Mouse (Mus musculus): ENCODE measurements around the gene Nt5c3. TPM values are rescaled to one million over a fixed set of nuclear protein-coding genes. Genes with fewer than 3 reads are reported as not detected.
"Not testable (repeated sequence)": the region's sequence is repeated elsewhere in the genome, so short reads cannot be mapped to it uniquely, and the experiment has no call there.

Gene Nt5c3
- polyA plus RNA-seq, 1 experiment: 52.0 TPM

GRCm38 (mm10) chr6:56904982-56905381 lies 18.8 kb downstream of the Nt5c3 start:
- no peak for DNase-seq (ENCODE audit: extremely low spot score in 1 of 2, low spot score in 1 of 2)

DNA sequence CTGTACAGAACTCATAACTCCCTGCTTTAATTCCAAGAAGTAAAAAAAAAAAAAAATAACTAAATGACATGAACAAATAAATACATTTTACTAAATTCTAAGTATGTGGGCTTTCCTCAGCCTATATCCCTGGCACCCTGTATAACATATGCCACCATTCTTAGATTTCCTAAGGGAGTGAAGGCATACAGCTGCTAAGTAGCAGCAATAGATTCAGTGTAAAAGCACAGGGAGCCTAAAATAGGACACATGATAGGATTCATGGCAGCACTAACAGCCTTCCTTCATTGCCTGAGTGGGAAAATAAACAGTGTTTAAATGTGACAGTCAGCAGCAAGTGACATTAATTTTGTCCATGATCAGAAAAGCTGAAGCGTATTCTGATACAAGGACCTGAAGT lies 19.4 kb downstream of the Nt5c3 start:
- DNase-seq (ENCODE audit: extremely low spot score in 1 of 2, low spot score in 1 of 2): no peak

DNA sequence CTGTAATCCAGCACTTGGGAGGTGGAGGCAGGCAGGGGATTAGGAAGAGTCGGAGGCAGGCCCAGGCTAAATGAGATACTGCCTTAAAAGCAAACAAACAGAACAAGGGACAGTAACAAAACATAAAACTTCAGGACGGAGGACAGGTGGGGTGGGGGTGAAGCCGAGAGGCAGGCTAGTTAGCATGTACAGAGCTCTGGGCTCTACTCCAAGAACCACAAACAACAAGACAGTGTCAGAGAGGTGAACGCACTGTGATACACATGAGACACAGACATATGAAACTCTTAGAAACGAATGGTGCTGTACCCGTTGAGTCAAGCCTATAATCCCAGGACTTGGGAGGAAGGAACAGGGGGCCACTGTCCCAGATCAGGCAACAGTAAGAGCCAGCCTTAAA lies 19.9 kb downstream of the Nt5c3 start:
- no peak for DNase-seq (ENCODE audit: extremely low spot score in 1 of 2, low spot score in 1 of 2)

DNA sequence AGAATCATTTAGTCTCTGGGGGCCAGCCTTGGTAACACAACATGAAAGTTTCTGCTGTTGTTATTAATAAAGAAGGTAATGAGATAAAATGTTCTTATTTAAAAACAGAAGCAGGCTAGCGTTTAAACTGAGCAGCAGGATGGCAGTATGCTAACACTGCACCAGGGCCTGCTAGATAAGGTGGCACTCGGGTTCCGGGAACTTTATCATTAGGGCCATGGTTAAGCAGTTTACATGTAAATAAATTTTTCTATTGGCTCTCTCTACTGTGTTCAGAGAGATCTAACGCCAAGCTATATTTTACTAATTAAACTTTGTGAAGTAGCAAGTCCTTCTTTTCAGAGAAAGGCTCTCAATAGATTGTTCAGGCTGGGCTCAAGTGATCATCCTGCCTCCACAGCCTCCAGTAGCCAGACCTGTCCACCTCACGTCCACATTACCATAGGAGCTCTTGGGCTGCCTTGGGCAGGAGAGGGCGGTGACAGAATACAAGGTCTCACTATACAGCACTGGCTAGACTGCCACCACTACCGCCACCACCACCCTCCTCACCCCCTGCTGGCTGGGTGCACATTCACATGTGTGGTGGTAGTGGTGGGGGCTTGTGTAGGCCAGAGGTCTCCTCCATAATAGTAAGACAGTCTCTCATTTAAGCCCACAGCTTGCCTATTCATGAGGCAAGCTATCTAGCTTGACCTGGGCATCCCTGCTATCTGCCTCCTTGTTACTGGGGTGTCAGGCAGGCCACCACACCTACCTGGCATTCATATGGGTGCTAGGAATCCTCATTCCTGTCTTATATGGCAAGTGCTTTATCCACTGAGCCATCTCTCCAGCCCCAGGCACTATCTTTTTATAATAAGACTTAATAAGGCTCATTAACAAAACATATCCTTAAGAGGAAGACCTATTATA lies 20.9 kb downstream of the Nt5c3 start:
- DNase-seq (ENCODE audit: extremely low spot score in 1 of 2, low spot score in 1 of 2): no peak

GRCm38 (mm10) chr6:56901824-56902386 lies 21.8 kb downstream of the Nt5c3 start:
- peak in 1 of 2 experiments; percentile 66 for DNase-seq (ENCODE audit: extremely low spot score in 1 of 2, low spot score in 1 of 2)

GRCm38 (mm10) chr6:56901336-56901735 lies 22.4 kb downstream of the Nt5c3 start:
- no peak for DNase-seq (ENCODE audit: extremely low spot score in 1 of 2, low spot score in 1 of 2)

- no peak for DNase-seq (ENCODE audit: extremely low spot score in 1 of 2, low spot score in 1 of 2)
Measured at GRCm38 (mm10) chr6:56899601-56900000, 24.1 kb downstream of the Nt5c3 start.

DNA sequence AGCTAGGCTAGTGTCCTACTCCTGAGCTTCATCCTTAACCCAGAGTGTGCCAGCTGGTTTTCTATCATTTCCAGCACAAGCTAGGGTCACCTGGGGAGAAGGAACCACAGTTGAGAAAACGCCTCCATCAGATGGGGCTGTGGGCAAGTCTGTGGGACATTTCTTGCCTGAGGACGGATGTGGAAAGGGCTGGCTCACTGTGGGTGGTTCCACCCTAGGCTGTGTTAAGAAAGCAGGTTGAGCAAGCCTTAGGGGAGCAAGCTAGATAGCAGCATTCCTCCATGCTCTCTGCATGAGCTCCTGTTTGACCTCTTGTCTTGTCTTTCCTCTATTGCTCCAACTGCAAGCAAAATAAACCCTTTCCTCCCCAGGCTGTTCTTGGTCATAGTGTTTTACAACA lies 33.0 kb downstream of the Nt5c3 start:
- DNase-seq (ENCODE audit: extremely low spot score in 1 of 2, low spot score in 1 of 2): no peak

GRCm38 (mm10) chr6:56888561-56888960 lies 35.2 kb downstream of the Nt5c3 start:
- DNase-seq (ENCODE audit: extremely low spot score in 1 of 2, low spot score in 1 of 2): no peak

DNA sequence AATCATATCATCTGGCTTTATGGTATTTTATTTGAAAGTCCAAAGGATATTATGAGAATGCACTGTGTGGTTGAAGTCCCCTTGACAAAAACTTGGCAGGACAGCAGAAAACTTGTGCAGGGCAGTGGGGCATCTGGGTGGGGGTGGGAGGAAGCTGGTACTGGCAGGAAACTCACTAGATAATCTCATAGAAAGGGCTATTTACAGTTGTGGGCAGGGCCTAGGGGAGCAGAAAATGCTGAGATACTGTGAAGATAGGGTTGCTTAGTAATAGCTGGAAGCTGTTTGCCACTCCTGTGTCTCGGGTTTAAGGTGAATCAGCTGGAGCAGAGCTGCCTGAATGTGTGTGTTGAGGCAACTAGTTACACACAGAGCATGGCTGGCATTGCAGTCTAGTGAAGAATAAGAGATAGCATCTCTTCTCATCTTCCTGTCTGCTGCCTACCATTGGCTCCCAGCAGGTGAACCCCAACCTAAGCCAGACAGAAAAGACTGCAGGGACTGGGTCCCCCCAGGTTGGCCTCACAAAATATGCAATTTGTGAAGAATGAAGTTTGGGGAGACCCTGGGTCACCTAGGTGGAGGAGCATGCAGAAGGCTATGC lies 44.3 kb downstream of the Nt5c3 start:
- DNase-seq (ENCODE audit: extremely low spot score in 1 of 2, low spot score in 1 of 2): no peak

DNA sequence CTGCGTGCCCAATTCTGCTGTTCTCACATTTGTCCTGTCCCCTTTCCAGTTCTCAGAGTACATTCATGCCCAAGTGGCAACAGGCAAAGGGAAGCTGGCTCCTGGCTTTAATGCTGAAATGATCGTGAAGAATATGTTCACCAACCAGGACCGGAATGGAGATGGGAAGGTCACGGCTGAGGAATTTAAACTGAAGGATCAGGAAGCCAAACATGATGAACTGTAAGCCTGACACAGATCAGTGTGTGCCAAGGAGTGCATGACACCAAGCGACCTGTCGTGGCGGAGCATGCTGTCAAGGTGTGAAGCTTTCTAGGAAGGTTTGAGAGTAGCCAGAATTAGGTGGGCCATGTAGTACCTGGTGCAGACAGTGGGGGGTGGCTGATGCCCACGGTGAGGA lies 45.7 kb downstream of the Nt5c3 start:
- DNase-seq (ENCODE audit: extremely low spot score in 1 of 2, low spot score in 1 of 2): no peak

DNA sequence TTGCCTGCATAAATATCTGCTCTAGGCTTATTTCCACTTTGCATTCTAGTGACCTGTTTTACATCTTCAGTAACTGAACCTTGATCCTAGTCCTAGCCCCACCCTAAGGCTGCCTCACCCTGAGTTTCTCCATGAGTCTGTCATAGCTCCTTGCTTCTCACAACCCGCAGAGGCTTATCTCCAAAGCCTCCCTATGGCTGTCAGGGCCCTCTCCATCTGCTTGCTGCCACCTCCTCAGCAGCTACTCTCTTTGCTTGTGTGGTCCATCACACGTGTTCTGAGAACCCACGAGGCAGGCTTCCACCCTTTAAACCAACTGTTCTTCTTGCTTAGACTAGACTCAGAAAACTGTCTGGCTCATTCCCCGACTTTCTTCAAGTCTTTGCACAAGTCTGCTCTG lies 46.9 kb downstream of the Nt5c3 start:
- peak; percentile 51 to 55 for DNase-seq (ENCODE audit: extremely low spot score in 1 of 2, low spot score in 1 of 2)

GRCm38 (mm10) chr6:56870027-56870426 lies 53.7 kb downstream of the Nt5c3 start:
- no peak for DNase-seq (ENCODE audit: extremely low spot score in 1 of 2, low spot score in 1 of 2)

- DNase-seq (ENCODE audit: extremely low spot score in 1 of 2, low spot score in 1 of 2): no peak
Measured at GRCm38 (mm10) chr6:56868565-56868964, 55.2 kb downstream of the Nt5c3 start.

- not testable (repeated sequence) for DNase-seq (ENCODE audit: extremely low spot score in 1 of 2, low spot score in 1 of 2)
Measured at GRCm38 (mm10) chr6:56866899-56867298, 56.8 kb downstream of the Nt5c3 start.

GRCm38 (mm10) chr6:56860205-56860848 lies 63.4 kb downstream of the Nt5c3 start:
- DNase-seq (ENCODE audit: extremely low spot score in 1 of 2, low spot score in 1 of 2): no peak

GRCm38 (mm10) chr6:56856748-56857147 lies 67.0 kb downstream of the Nt5c3 start:
- no peak for DNase-seq (ENCODE audit: extremely low spot score in 1 of 2, low spot score in 1 of 2)

DNA sequence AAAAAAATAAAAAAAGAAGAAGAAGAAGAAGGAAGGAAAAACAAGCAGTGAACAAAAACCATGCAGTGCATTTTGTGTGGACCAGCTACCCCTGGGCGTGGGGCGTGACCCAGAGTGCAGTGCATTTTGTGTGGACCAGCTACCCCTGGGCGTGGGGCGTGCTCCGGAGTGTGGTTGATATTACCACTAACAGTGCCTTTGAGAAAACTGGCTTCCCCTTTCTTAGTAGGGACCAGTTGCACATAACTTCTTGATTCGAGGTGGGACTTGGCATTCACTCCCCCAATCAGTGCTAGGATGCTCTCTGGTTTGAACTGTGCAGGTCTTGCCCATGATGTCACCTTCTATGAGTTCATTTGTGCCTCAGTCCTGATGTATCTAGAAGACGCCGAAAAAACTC lies 68.9 kb downstream of the Nt5c3 start:
- no peak for DNase-seq (ENCODE audit: extremely low spot score in 1 of 2, low spot score in 1 of 2)

- DNase-seq (ENCODE audit: extremely low spot score in 1 of 2, low spot score in 1 of 2): peak in 1 of 2 experiments; percentile 56
Measured at GRCm38 (mm10) chr6:56850315-56850714, 73.4 kb downstream of the Nt5c3 start.

DNA sequence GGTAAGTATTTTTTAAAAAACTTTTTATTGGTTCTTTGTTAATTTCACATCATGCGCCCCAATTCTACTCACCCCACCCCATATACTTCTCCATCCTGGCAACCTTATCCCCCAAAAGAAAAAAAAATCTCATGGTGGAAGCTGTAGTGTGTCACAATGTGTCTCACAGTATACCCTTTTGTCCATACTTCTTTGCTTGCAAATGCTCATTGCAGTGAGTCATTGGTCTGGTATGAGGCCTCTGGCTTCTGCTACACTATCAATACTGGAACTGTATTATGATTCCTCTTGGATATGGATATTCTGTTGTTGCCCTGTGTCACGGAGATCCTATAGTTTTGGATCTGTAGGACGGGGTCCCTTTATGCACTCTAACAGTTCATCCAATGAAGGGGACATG lies 74.8 kb downstream of the Nt5c3 start:
- DNase-seq (ENCODE audit: extremely low spot score in 1 of 2, low spot score in 1 of 2): no peak

DNA sequence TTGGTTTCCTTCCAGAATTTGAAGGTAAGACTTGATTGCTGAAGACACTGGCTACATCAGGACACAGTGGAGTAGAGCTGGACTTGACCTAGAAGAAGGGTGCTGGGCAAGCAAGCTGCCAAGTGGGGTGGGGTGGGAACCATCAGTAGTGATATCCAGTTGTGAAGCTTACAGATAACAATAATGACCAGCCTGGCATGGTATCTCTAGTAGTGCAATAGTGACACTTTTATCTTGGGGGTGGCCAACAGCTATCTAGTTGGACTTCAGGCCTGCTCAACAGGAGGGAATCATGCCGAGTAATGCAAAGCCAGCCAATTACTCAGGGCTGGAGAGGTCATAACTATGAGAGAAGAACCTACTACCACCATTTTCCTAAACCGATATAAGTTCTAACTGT lies 79.4 kb downstream of the Nt5c3 start:
- no peak for DNase-seq (ENCODE audit: extremely low spot score in 1 of 2, low spot score in 1 of 2)
